Mouse (Mus musculus) C2C12 (cell line): ENCODE results near the gene Afg1l. TPM values are rescaled to one million over a fixed set of nuclear protein-coding genes. Genes with fewer than 3 reads are reported as not detected.

Experiments used
- H3K27me3 ChIP-seq: one replicate; pipeline ENCODE4 v1.6.1; 2011; ENCODE audit not compliant: control insufficient read depth, insufficient read depth, insufficient read length
- H3K36me3 ChIP-seq: one replicate; pipeline ENCODE4 v1.6.1; 2011; ENCODE audit not compliant: control insufficient read depth, insufficient read depth
- H3K4me3 ChIP-seq: one replicate; pipeline ENCODE4 v1.5.1; 2011; ENCODE audit warnings: mild to moderate bottlenecking, control low read depth; ENCODE audit not compliant: poor library complexity, insufficient read depth, severe bottlenecking
- H3K79me2 ChIP-seq: one replicate; pipeline ENCODE4 v1.6.1; 2011; ENCODE audit not compliant: control insufficient read depth, insufficient read depth
- H3K79me3 ChIP-seq: one replicate; pipeline ENCODE4 v1.6.1; 2011; ENCODE audit warnings: low read depth, control low read depth
- H3ac ChIP-seq: one replicate; pipeline ENCODE3; 2011; ENCODE audit warnings: low read depth; ENCODE audit not compliant: control insufficient read depth, insufficient read length
- CEBPB ChIP-seq: IDR thresholded peaks from one replicate; pipeline ENCODE4 v1.6.1; 2011; ENCODE audit warnings: low read depth, mild to moderate bottlenecking, control low read depth, moderate library complexity
- CTCF ChIP-seq: IDR thresholded peaks from one replicate; pipeline ENCODE4 v1.5.1; 2011; ENCODE audit not compliant: control insufficient read depth, insufficient read depth, insufficient read length
- FOSL1 ChIP-seq: IDR thresholded peaks from one replicate; pipeline ENCODE4 v1.8.0; 2011; ENCODE audit warnings: mild to moderate bottlenecking, low read length; ENCODE audit not compliant: poor library complexity, insufficient read depth, severe bottlenecking
- MAX ChIP-seq: IDR thresholded peaks from one replicate; pipeline ENCODE4 v1.6.1; 2011; ENCODE audit warnings: mild to moderate bottlenecking, control low read depth
- MYOD1 ChIP-seq: IDR thresholded peaks from one replicate; pipeline ENCODE4 v1.6.1; 2011; ENCODE audit warnings: low read depth; ENCODE audit not compliant: control insufficient read depth, insufficient read length
- MYOG ChIP-seq: IDR thresholded peaks from one replicate; pipeline ENCODE4 v1.6.1; 2011; ENCODE audit not compliant: control insufficient read depth, insufficient read length; ENCODE audit errors: extremely low read depth
- USF1 ChIP-seq: IDR thresholded peaks from one replicate; pipeline ENCODE4 v1.6.1; 2011; ENCODE audit warnings: low read depth, mild to moderate bottlenecking, control low read depth, moderate library complexity
- polyA plus RNA-seq: library from polyadenylated mRNA; unstranded; fragments of >200 nt; fragmentation: generic; extraction: Trizol; gene quantifications from one replicate; pipeline ENCODE4 v1.2.1, GENCODE M21; 2012; ENCODE audit warnings: missing spikeins

Afg1l gene
- polyA plus RNA-seq, 1 experiment, result 4.7 TPM

DNA sequence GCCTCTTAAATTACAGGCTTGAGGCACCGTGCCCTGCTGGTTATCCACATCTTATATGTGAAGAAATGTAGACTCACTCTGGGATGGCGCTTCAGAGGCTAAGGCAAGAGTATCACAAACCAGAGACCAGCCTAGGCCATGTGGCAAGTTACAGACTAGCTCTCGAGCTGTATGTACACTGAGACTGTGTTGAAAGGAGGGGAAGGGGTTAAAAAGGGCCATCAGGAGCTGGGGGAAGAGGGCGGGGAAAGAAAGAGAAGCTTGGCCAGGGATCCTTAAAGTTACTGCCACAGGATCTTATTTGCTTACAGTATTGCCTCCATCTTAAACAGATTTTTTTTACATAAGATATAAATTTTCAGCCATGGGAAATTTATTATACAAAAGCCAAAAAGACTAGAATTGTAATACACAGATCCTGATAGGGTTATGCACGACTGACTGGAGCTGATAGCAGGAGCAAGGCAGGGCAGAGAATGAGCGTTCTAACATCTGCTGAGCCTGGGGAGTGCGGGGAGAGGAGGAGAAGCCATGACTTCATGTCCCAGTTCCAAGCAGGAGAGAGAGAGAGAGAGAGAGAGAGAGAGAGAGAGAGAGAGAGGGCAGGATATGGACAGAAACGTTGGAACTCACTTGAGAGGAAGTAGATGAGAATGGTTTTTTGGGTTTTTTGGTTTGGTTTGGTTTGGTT, 10.4 kb upstream of the Afg1l start:
- no peak for TF ChIP-seq CEBPB
- TF ChIP-seq CTCF, result no peak
- TF ChIP-seq MYOD1, result no peak
- no peak for TF ChIP-seq MAX
- TF ChIP-seq USF1, result no peak
- TF ChIP-seq MYOG, result no peak
- no peaks in the 10 kb centered on the region for H3K79me2 ChIP-seq
- no peak overlapping the region for H3K4me3 ChIP-seq
- H3ac ChIP-seq, result no peak overlapping the region
- no peaks in the 10 kb centered on the region for H3K27me3 ChIP-seq
- H3K79me3 ChIP-seq, result no peaks in the 10 kb centered on the region
- H3K36me3 ChIP-seq, result no peaks in the 10 kb centered on the region

DNA sequence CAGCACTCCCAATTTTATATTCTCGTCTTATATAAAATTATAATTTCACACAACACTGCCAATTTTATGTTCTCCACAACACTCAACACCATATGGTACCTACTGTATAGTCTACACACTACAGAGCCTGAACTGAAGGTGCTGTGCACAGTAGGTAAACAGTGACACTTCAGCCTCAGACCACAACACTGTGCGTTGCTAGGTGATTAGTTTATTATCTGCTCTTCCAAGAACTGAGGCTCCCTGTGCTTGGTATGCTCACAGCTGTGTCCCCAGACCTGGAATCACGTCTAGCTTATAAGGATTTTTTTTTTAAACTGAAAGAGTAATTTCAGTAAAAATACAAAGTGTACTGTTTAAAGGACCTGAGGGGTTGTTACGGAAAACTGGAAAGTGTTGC, 2.4 kb upstream of the Afg1l start:
- H3K4me3 ChIP-seq, result no peak overlapping the region

DNA sequence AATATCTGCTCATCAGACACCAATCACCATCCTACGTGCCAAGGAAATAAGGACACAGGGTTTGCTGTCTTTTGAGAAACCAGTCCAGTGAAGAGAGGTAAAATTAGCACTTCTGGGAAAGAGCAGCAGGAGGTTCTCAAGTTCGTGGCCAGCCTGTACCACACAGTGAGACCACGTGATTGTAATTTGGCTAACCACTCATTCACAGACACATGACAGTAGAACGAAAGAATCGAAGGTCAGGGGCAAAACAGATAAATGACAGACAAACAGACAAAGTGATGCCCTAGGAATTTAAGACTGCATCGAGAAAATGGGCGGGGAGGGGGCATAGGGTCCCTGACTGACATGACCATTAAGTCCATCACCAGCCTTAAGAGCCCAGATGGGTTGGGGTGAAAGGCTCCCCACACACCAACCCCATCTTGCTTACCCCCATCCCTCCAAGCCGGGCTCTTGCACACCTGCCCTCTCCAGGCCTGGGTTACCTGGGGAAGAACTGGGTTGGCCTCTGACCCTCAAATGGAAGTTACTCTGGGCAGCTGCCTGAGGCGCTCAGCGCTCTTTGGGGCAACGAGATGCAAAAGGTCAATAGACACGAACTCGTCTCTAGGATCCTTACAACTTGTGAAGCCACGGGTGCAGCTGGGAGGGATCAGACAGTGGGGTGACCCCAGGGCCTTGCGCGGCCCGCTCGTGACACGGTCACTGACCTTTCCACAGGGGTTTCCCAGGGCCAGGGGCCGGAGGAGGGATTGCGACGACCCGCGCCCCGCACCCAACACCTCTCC, 620 bp downstream of the Afg1l start:
- peak overlapping the region; percentile 88 for H3ac ChIP-seq
- no peaks in the 10 kb centered on the region for H3K27me3 ChIP-seq
- peaks cover 16% of the 10 kb centered on the region for H3K79me3 ChIP-seq
- no peaks in the 10 kb centered on the region for H3K36me3 ChIP-seq
- TF ChIP-seq CTCF (no peak), USF1 (peak; percentile 65)
- peaks cover 45% of the 10 kb centered on the region for H3K79me2 ChIP-seq
- peak overlapping the region; percentile 92 for H3K4me3 ChIP-seq

More for the DNA sequence above, 2.4 kb upstream of the Afg1l start:
- no peak for TF ChIP-seq USF1
- TF ChIP-seq CEBPB, result no peak
- TF ChIP-seq MYOG, result no peak
- no peak for TF ChIP-seq MAX
- TF ChIP-seq CTCF, result no peak
- no peak for TF ChIP-seq FOSL1
- TF ChIP-seq MYOD1, result no peak
- Histone ChIP-seq H3K79me3 (peaks cover 13% of the 10 kb centered on the region), H3ac (no peak overlapping the region), H3K27me3 (no peaks in the 10 kb centered on the region), H3K79me2 (peaks cover 24% of the 10 kb centered on the region), H3K36me3 (no peaks in the 10 kb centered on the region)

DNA sequence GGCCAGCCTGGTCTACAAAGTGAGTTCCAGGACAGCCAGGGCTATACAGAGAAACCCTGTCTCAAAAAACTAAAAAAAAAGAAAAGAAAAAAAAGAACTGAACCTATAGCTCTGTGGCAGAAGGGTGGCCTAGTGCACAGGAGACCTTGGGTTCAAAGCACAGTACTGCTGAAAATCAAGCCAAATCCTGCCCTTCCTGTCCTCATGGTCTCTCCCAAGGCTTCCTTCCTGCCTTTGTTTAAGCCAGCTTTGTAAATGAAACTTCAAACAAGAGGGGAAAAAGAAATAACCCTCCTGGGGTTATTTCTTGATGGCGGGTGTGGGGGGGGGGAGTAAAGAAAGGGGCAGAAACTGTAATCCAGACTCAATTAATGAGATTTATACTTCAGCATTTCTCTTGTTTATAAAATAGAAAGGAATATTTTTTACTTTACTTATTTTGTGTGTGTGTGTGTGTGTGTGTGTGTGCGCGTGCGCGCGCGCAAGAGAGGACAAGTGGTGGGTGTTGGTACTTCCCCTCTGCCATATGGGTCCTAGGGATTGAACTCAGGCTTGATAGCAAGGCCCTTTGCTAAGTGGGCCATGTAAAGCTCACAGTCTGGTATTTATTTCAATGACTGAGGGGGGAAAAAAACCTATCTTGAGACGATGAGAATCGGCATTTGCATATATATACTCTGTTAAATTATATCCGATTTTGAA, 1.4 kb downstream of the Afg1l start:
- H3ac ChIP-seq, result no peak overlapping the region
- peaks cover 16% of the 10 kb centered on the region for H3K79me3 ChIP-seq
- no peak overlapping the region for H3K4me3 ChIP-seq
- no peaks in the 10 kb centered on the region for H3K27me3 ChIP-seq
- TF ChIP-seq USF1, result no peak
- TF ChIP-seq CEBPB, result no peak
- TF ChIP-seq MYOG, result no peak
- no peak for TF ChIP-seq CTCF
- TF ChIP-seq MYOD1, result no peak
- no peak for TF ChIP-seq MAX
- TF ChIP-seq FOSL1, result no peak
- H3K79me2 ChIP-seq, result peaks cover 45% of the 10 kb centered on the region
- H3K36me3 ChIP-seq, result no peaks in the 10 kb centered on the region

DNA sequence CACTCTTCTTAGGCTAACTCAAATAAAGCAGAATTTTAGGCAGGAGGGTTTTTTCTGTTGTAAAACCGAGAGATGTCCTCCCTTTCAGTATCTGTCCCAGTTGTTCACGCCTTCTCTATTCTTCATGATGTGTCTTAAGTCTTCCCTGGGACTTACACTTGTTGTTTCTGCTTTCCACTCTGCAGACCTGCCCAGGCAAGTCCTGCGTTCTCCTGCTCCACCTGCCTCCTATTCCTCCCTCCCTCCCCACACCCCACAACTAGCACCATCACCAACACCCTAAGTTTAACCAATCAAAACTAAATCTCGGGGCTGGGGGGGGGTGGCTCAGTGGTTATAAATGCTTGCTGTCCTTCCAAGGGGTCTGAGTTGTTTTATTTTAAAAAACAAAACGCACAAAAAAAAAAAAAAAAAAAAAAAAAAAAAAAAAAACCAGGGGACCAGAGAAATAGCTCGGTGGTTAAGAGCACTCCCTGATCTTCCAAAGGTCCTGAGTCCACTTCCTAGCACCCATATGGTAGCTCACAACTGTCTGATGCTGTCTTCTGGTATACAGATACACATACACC, 3.3 kb downstream of the Afg1l start:
- Histone ChIP-seq H3K27me3 (no peaks in the 10 kb centered on the region), H3ac (no peak overlapping the region), H3K79me3 (peaks cover 16% of the 10 kb centered on the region), H3K79me2 (peaks cover 45% of the 10 kb centered on the region), H3K4me3 (no peak overlapping the region), H3K36me3 (no peaks in the 10 kb centered on the region)
- TF ChIP-seq MAX (no peak), FOSL1 (no peak), CEBPB (no peak), USF1 (no peak), CTCF (no peak), MYOG (no peak), MYOD1 (no peak)
